Mouse (Mus musculus) kidney, postnatal 0 days (tissue): ENCODE results near the gene Cers6. TPM values are rescaled to one million over a fixed set of nuclear protein-coding genes. Genes with fewer than 3 reads are reported as not detected.

ENCODE experiments used
- ATAC-seq: fragments of 200-750 bp; cut with Nextera tagmentation; replicated peaks from 2 replicates; pipeline ENCODE4 v1.8.0; 2017; ENCODE audit warnings: low read depth, moderate number of reproducible peaks, moderate TSS enrichment, moderate library complexity; ENCODE audit not compliant: low FRiP score
- DNase-seq: peaks from one replicate; pipeline ENCODE4 v3.0.0-alpha.2; 2016; ENCODE audit warnings: low spot score
- H3K27ac ChIP-seq: fragments of 300-500 bp; sonication (generic); 2 replicates; pipeline ENCODE4 v1.5.1; 2014; ENCODE audit warnings: mild to moderate bottlenecking
- H3K27me3 ChIP-seq: fragments of 300-500 bp; sonication (generic); 2 replicates; pipeline ENCODE4 v1.6.1; 2014; ENCODE audit warnings: low read length, mixed read lengths; ENCODE audit not compliant: insufficient read depth
- H3K36me3 ChIP-seq: fragments of 300-500 bp; sonication (generic); 2 replicates; pipeline ENCODE4 v1.6.1; 2014; ENCODE audit warnings: low read length, mixed read lengths; ENCODE audit not compliant: insufficient read depth
- H3K4me1 ChIP-seq: fragments of 300-500 bp; sonication (generic); replicated peaks from 2 replicates; pipeline ENCODE4 v1.6.1; 2014; ENCODE audit warnings: antibody characterized with exemption, low read length, mixed read lengths; ENCODE audit not compliant: insufficient read depth
- H3K4me2 ChIP-seq: fragments of 300-500 bp; sonication (generic); 2 replicates; pipeline ENCODE4 v1.6.1; 2014; ENCODE audit warnings: mild to moderate bottlenecking, low read length, moderate library complexity, mixed read lengths
- H3K4me3 ChIP-seq: fragments of 300-500 bp; sonication (generic); replicated peaks from 2 replicates; pipeline ENCODE4 v1.5.1; 2014; ENCODE audit warnings: low read depth, low read length
- H3K9ac ChIP-seq: fragments of 300-500 bp; sonication (generic); 2 replicates; pipeline ENCODE4 v1.6.1; 2014; ENCODE audit warnings: low read depth, low read length
- H3K9me3 ChIP-seq: fragments of 300-500 bp; sonication (generic); replicated peaks from 2 replicates; pipeline ENCODE4 v1.6.1; 2016; ENCODE audit warnings: low read length, inconsistent platforms, mixed read lengths
- CTCF ChIP-seq: IDR thresholded peaks from 2 replicates; pipeline ENCODE4 v1.5.1; 2016; ENCODE audit warnings: antibody characterized with exemption, low read depth, mild to moderate bottlenecking, moderate library complexity
- WGBS: fragments of 180-500 bp; shearing (Covaris S2); extraction: QIAGEN DNeasy Blood & Tissue Kit; methylation state at CpG from one replicate; pipeline ENCODE4 v1.1.7; 2014; 5-methylcytosine and 5-hydroxymethylcytosine counted together
- polyA plus RNA-seq: library from polyadenylated mRNA; unstranded; fragments of >200 nt; fragmentation: Nextera tagmentation; extraction: Ambion mirVana; gene quantifications from 2 replicates; pipeline ENCODE4 v1.2.1, GENCODE M21; 2015

The Cers6 gene
- polyA plus RNA-seq, 1 experiment from 2014 or later = 18.3 TPM

DNA sequence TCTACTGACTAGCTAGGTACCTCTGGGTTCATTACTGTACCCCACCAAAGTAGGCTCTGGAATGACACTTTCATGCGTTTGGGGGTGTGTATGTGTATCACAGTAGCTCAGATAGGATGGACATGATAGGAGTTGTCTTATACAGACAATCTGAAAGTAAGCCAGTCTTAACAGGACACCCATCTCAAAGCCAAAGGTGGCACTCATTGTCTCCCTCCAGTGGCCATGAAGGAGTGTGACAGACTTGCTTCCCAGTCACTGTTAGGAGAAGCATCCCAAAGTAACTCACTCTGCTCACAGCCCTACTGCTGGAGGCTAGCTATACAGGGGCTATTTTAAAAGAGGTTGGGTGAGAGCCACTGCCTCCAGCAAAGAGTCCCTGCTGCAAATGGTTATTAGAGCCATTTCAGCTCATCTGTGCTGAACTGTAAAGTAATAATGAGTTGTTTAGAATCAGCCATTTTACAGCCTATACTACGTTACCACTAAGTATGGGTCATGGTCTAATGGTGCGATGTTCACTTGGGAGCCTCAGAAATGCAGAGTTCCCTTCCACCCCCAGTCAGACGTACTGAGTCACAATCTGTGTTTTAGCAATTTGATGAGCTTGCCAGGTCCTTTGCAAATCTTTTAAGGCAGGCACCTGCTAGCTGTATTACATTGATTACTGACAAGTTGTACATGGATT, 182.3 kb downstream of the Cers6 start:
- Histone ChIP-seq H3K4me2 (no peak overlapping the region), H3K36me3 (no peaks in the 10 kb centered on the region), H3K27me3 (no peaks in the 10 kb centered on the region), H3K4me3 (no peak overlapping the region), H3K27ac (no peak overlapping the region), H3K9ac (no peak overlapping the region), H3K9me3 (no peaks in the 10 kb centered on the region), H3K4me1 (no peaks in the 10 kb centered on the region)
- 68% methylated on average over 4 of the region's 4 CpGs for WGBS
- peak; percentile 86 for TF ChIP-seq CTCF
- peak; percentile 76 for DNase-seq
- ATAC-seq = peak; percentile 58

DNA sequence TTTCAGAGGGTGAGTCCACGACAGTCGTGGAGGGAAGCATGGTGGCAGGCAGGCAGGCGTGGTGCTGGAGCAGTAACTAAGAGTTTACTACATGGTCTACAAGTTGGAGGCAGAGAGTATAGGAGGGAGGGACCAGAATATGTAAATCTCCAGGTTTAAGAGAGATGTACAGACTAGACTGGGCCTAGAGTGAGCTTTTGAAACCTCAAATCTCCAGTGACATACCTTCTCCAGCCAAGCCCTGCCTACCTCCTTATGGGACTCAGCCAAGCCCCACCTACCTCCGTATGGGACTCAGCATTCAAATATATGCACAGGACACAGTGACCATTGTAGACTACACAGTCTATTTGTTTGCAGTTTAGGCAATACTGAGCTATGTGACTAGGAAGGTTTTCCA, 184.7 kb downstream of the Cers6 start:
- Histone ChIP-seq H3K27ac (no peak overlapping the region), H3K27me3 (no peaks in the 10 kb centered on the region), H3K9me3 (no peaks in the 10 kb centered on the region), H3K36me3 (no peaks in the 10 kb centered on the region), H3K4me1 (no peaks in the 10 kb centered on the region), H3K4me3 (no peak overlapping the region), H3K4me2 (no peak overlapping the region), H3K9ac (no peak overlapping the region)
- DNase-seq (no peak), ATAC-seq (no peak)
- WGBS = 82% methylated on average over 4 of the region's 4 CpGs
- TF ChIP-seq CTCF = no peak

DNA sequence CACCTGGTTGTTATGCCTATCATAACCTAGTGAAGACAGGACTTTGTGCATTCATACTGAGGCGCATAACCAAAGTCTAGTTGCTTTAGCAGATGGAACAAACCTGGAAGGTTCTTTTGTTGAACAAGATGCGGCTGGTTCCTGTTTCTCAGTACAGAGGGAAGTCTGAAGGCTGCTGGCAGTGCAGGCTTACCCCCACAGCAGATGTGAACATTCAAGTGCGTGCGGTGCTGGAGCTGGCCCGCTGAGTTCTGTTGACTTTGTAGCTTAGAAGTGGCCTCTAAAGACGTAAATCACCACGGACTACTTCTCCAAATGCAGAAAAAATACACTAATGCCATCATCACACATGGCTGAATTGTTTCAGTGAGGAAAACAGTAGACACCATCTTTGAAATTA, 186.1 kb downstream of the Cers6 start:
- H3K4me3 ChIP-seq = no peak overlapping the region
- H3K9me3 ChIP-seq = no peaks in the 10 kb centered on the region
- ATAC-seq (no peak), DNase-seq (peak; percentile 59)
- no peaks in the 10 kb centered on the region for H3K4me1 ChIP-seq
- H3K27ac ChIP-seq = no peak overlapping the region
- TF ChIP-seq CTCF = no peak
- 37% methylated on average over 7 of the region's 7 CpGs for WGBS
- no peaks in the 10 kb centered on the region for H3K36me3 ChIP-seq
- H3K9ac ChIP-seq = no peak overlapping the region
- H3K27me3 ChIP-seq = no peaks in the 10 kb centered on the region
- no peak overlapping the region for H3K4me2 ChIP-seq

DNA sequence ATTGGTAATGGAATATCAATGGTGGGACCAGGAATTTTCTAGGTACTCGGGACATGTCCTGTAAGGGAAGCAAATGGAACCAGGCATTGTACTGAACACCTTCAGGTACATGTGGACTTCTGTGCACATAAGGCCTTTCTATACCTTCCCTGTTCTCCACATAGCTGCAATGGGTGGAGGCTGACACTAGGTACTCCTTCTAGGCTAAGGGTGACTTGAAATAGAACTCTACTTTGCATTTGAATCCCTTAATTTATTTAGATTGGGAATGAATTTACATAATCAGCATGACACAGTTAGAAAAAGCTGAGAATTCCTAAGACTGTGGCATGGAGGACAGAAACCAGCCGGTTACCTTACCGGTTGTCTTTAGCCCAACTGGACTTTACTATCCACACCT, 186.6 kb downstream of the Cers6 start:
- Histone ChIP-seq H3K9me3 (no peaks in the 10 kb centered on the region), H3K4me1 (no peaks in the 10 kb centered on the region), H3K27me3 (no peaks in the 10 kb centered on the region), H3K27ac (no peak overlapping the region), H3K36me3 (no peaks in the 10 kb centered on the region), H3K4me2 (no peak overlapping the region), H3K4me3 (no peak overlapping the region), H3K9ac (no peak overlapping the region)
- TF ChIP-seq CTCF = no peak
- WGBS = 92% methylated on average over 3 of the region's 3 CpGs
- DNase-seq (no peak), ATAC-seq (no peak)

DNA sequence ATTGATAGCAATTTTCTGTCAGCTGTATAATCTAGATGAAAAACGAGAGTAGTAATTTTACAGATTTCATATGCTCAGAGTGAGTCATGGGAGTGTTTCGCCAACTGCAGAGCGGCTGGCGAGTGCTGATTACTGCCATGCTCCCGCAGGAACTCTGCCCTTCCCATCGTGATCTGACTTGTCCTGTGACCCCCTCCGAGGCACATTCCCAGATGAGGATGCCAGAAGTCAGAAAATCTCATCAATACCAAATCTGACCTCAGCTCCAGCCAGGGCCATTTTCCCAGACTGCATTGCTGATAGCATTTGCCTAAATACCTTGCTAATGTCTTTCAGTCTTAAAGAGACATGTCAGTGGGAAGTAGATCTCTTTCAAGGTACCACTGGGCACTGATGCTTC, 187.9 kb downstream of the Cers6 start:
- no peak for ATAC-seq
- Histone ChIP-seq H3K9me3 (no peaks in the 10 kb centered on the region), H3K4me3 (no peak overlapping the region), H3K27me3 (no peaks in the 10 kb centered on the region), H3K27ac (no peak overlapping the region), H3K9ac (no peak overlapping the region), H3K4me1 (0 out of 2 replicates have a peak, but pooled peaks cover 3% of the 10 kb centered on the region), H3K4me2 (no peak overlapping the region), H3K36me3 (no peaks in the 10 kb centered on the region)
- no peak for TF ChIP-seq CTCF
- 65% methylated on average over 7 of the region's 7 CpGs for WGBS
- no peak for DNase-seq

DNA sequence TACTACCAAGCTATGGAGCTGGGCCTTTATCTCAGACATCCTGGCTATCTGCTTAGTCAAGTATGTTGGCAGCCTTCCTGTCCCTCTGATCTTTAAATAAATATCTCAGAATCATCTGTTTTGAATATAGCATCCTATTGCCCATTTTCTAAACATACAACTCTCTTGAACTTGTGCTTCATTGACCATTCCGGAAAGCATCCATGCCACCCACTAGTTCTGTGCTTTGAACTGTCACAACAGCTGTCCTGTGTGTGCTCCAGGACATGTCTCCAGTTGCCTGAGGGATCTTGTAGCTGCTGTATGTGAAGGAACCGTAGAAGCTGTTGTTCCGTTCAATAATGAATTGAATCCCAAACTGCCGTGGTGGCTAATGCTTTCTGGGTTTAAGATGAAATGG, 188.9 kb downstream of the Cers6 start:
- no peaks in the 10 kb centered on the region for H3K27me3 ChIP-seq
- no peaks in the 10 kb centered on the region for H3K9me3 ChIP-seq
- DNase-seq = no peak
- WGBS = 74% methylated on average over 4 of the region's 4 CpGs
- no peak for ATAC-seq
- H3K36me3 ChIP-seq = no peaks in the 10 kb centered on the region
- H3K9ac ChIP-seq = no peak overlapping the region
- H3K4me2 ChIP-seq = no peak overlapping the region
- H3K27ac ChIP-seq = no peak overlapping the region
- no peak for TF ChIP-seq CTCF
- 0 out of 2 replicates have a peak, but pooled peaks cover 3% of the 10 kb centered on the region for H3K4me1 ChIP-seq
- H3K4me3 ChIP-seq = no peak overlapping the region

DNA sequence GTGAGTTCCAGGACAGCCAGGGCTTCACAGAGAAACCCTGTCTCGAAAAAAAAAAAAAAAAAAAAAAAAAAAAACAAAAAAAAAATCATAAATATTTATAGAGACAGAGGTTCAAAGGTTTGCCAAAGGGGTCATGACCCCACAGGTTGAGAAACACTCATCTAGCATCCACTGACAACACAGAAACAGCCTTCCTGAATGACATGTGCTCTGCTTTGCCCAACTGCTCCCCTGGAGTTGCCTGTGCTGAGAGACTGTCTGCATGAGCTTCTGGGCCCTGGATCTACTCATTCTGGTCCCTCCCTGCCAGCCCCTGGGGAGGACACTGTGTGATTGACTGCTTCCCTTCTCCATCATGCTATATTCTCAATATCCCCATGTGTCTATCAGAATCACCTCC, 190.4 kb downstream of the Cers6 start:
- ATAC-seq (no peak), DNase-seq (no peak)
- Histone ChIP-seq H3K4me2 (no peak overlapping the region), H3K4me1 (0 out of 2 replicates have a peak, but pooled peaks cover 3% of the 10 kb centered on the region), H3K27ac (no peak overlapping the region), H3K9me3 (no peaks in the 10 kb centered on the region), H3K36me3 (no peaks in the 10 kb centered on the region), H3K4me3 (no peak overlapping the region), H3K9ac (no peak overlapping the region), H3K27me3 (no peaks in the 10 kb centered on the region)
- no peak for TF ChIP-seq CTCF
- 67% methylated on average over 1 of the region's 1 CpGs for WGBS
